ENCODE assay signal across 13 mouse cellular contexts in the genomic region with DNA sequence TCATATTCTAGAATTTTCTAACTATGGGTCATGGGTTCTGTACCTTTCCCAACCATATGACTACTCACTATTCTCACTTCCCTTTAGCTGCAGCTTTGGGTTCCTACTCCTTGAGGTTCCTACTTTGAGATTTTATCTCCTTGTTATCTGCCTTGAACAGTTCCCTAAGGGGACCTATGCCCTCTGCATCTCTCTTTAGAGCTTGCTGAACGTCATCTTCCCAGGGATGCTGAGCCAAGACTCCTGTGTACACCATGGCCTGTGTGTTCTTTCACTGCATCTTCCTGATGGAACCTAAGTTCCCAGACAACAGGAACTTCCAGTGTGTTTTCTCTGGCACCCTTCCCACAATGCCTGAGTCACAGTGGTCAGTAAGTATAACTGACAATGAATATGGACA. TPM values are rescaled to one million over a fixed set of nuclear protein-coding genes. Genes with fewer than 3 reads are reported as not detected.
DNase-seq lines count a peak whose midpoint lies in the region; ATAC-seq and TF ChIP-seq lines count a peak whose summit lies in the region.
"Had no signal": no experiment of that assay in that cellular context is flagged by ENCODE, and none has a peak within 500 bp of the region (broad histone marks: within the 10 kb centered on the region; RNA-seq: fewer than 3 reads in every experiment).

No protein-coding gene starts in this region.

- no peak for TF ChIP-seq POLR2A in MEL (IDR thresholded peaks at IDR 0.05; ENCODE audit: control insufficient read depth in 1 of 2, insufficient read depth in 1 of 2, low read depth in 1 of 2, low read length in 2 of 2, poor library complexity in 1 of 2)

- no peaks in the 10 kb centered on the region for H3K27me3 ChIP-seq in heart, embryonic 12.5 days (replicated peaks)
- H3K27me3 ChIP-seq in MEL (ENCODE audit: control insufficient read depth in 1 of 2, insufficient read depth in 2 of 2, low read length in 2 of 2), result no peaks in the 10 kb centered on the region
- H3K27me3 ChIP-seq in lung, postnatal 0 days (replicated peaks; ENCODE audit: insufficient read depth, low read length), result no peaks in the 10 kb centered on the region
- H3K27me3 ChIP-seq in forebrain, embryonic 13.5 days, result no peaks in the 10 kb centered on the region

- intact Hi-C loops in left cerebral cortex, postnatal 4 days (cut with DNase I), result loop anchor here (10.0 kb wide), 1 partner anchor 137 kb away; no protein-coding TSS in a partner anchor

- no peak overlapping the region for H3K4me2 ChIP-seq in heart, embryonic 12.5 days
- H3K4me2 ChIP-seq in lung, postnatal 0 days (replicated peaks; ENCODE audit: low read depth, low read length), result no peak overlapping the region
- no peak overlapping the region for H3K4me2 ChIP-seq in forebrain, embryonic 13.5 days

- DNase-seq in heart, adult 11 months, result peak; percentile 98
- DNase-seq in MEL (ENCODE audit: low read depth, low spot score), result peak; percentile 16
- peak; percentile 84 for DNase-seq in heart, adult 8-10 months (ENCODE audit: low spot score)
- DNase-seq in lung, postnatal 0 days (ENCODE audit: low spot score), result peak; percentile 38
- DNase-seq in ovary, postnatal 36 days (ENCODE audit: low spot score), result no peak
- DNase-seq in left cerebral cortex, postnatal 4 days, result no peak

- no peak for TF ChIP-seq CTCF in MEL (IDR thresholded peaks at IDR 0.05 in 2 of 3, conservative IDR thresholded peaks at IDR 0.05 in 1 of 3; ENCODE audit: control insufficient read depth in 1 of 3, insufficient read depth in 1 of 3, low read depth in 2 of 3, low read length in 3 of 3, poor library complexity in 1 of 3, severe bottlenecking in 1 of 3)
- no peak for TF ChIP-seq CTCF in lung, postnatal 0 days (IDR thresholded peaks at IDR 0.05)

- H3K27ac ChIP-seq in heart, embryonic 12.5 days (ENCODE audit: poor library complexity, severe bottlenecking), result no peak overlapping the region
- no peak overlapping the region for H3K27ac ChIP-seq in MEL (ENCODE audit: control insufficient read depth, low read depth, low read length)
- H3K27ac ChIP-seq in lung, postnatal 0 days (ENCODE audit: low read length), result no peak overlapping the region
- no peak overlapping the region for H3K27ac ChIP-seq in forebrain, embryonic 13.5 days
- H3K27ac ChIP-seq: kidney, postnatal 0 days had no signal

- WGBS in heart, embryonic 12.5 days, result 29% methylated on average over 1 of the region's 1 CpGs
- 19% methylated on average over 1 of the region's 1 CpGs for WGBS in lung, postnatal 0 days
- 76% methylated on average over 1 of the region's 1 CpGs for WGBS in forebrain, embryonic 13.5 days

- no peak for ATAC-seq in heart, embryonic 12.5 days (ENCODE audit: insufficient number of reproducible peaks, low FRiP score)
- peak; percentile 59 for ATAC-seq in lung, postnatal 0 days
- no peak for ATAC-seq in forebrain, embryonic 13.5 days
- ATAC-seq: activated CD4-positive, CD25-positive, alpha-beta regulatory T cell, adult 4 months had no signal

- no peak overlapping the region for H3K4me3 ChIP-seq in heart, embryonic 12.5 days
- no peak overlapping the region for H3K4me3 ChIP-seq in MEL (ENCODE audit: control insufficient read depth in 1 of 2, insufficient read depth in 1 of 2, low read depth in 2 of 2, low read length in 2 of 2)
- H3K4me3 ChIP-seq in lung, postnatal 0 days (ENCODE audit: low read depth, low read length), result no peak overlapping the region
- no peak overlapping the region for H3K4me3 ChIP-seq in forebrain, embryonic 13.5 days

- no peaks in the 10 kb centered on the region for H3K9me3 ChIP-seq in heart, embryonic 12.5 days (replicated peaks)
- no peaks in the 10 kb centered on the region for H3K9me3 ChIP-seq in MEL (replicated peaks; ENCODE audit: insufficient read depth, low read length)
- H3K9me3 ChIP-seq in lung, postnatal 0 days (ENCODE audit: low read length), result no peaks in the 10 kb centered on the region
- no peaks in the 10 kb centered on the region for H3K9me3 ChIP-seq in forebrain, embryonic 13.5 days (replicated peaks)

- no peaks in the 10 kb centered on the region for H3K79me2 ChIP-seq in MEL (ENCODE audit: control insufficient read depth, insufficient read depth, low read length, poor library complexity)

- H3K4me1 ChIP-seq in heart, embryonic 12.5 days (replicated peaks), result no peaks in the 10 kb centered on the region
- peaks cover 0 to 2% of the 10 kb centered on the region in 2 experiments; a peak in 1 of 4 replicates for H3K4me1 ChIP-seq in MEL (ENCODE audit: control insufficient read depth in 1 of 2, insufficient read depth in 2 of 2, low read length in 2 of 2)
- H3K4me1 ChIP-seq in lung, postnatal 0 days (ENCODE audit: insufficient read depth, low read depth, low read length), result no peaks in the 10 kb centered on the region
- H3K4me1 ChIP-seq in forebrain, embryonic 13.5 days, result no peaks in the 10 kb centered on the region

- no peak for TF ChIP-seq RAD21 in MEL (IDR thresholded peaks at IDR 0.05; ENCODE audit: low read depth, low read length)

- TF ChIP-seq EP300 in MEL (IDR thresholded peaks at IDR 0.05; ENCODE audit: low read depth in 1 of 2, low read length in 2 of 2), result peak in 1 of 2 experiments; percentile 27; a peak in 1 of 4 replicates
- TF ChIP-seq EP300 in lung, postnatal 0 days (IDR thresholded peaks at IDR 0.05), result no peak

- H3K9ac ChIP-seq in heart, embryonic 12.5 days, result no peak overlapping the region
- H3K9ac ChIP-seq in MEL (ENCODE audit: control insufficient read depth, low read depth, low read length, poor library complexity, severe bottlenecking), result no peak overlapping the region
- H3K9ac ChIP-seq in lung, postnatal 0 days (replicated peaks; ENCODE audit: low read depth), result no peak overlapping the region
- H3K9ac ChIP-seq in forebrain, embryonic 13.5 days, result no peak overlapping the region

- no peaks in the 10 kb centered on the region for H3K36me3 ChIP-seq in heart, embryonic 12.5 days
- no peaks in the 10 kb centered on the region; a peak in 2 of 4 replicates for H3K36me3 ChIP-seq in MEL (ENCODE audit: control insufficient read depth in 1 of 2, insufficient read depth in 2 of 2, low read length in 2 of 2)
- H3K36me3 ChIP-seq in lung, postnatal 0 days (ENCODE audit: insufficient read depth, low read length), result no peaks in the 10 kb centered on the region
- no peaks in the 10 kb centered on the region for H3K36me3 ChIP-seq in forebrain, embryonic 13.5 days (ENCODE audit: poor library complexity, severe bottlenecking)

TF ChIP-seq in MEL, 35 proteins besides CTCF, POLR2A, EP300 and RAD21:
- TF ChIP-seq GABPA (IDR thresholded peaks at IDR 0.05; ENCODE audit: low read depth, low read length), result no peak
- no peak for TF ChIP-seq BHLHE40 (IDR thresholded peaks at IDR 0.05; ENCODE audit: borderline replicate concordance, low read depth, low read length)
- peak; percentile 63 for TF ChIP-seq GATA1 (IDR thresholded peaks at IDR 0.05; ENCODE audit: low read depth, low read length)
- peak; percentile 41; the same call in 1 of the 2 replicates for TF ChIP-seq TCF12 (IDR thresholded peaks at IDR 0.05; ENCODE audit: low read depth, low read length)
- TF ChIP-seq RCOR1 (IDR thresholded peaks at IDR 0.05; ENCODE audit: low read depth, low read length), result no peak

RNA-seq across cellular contexts. Expression of a gene that starts 2.8 kb away (rescaled TPM):
- not detected in 2 replicates for polyA plus RNA-seq in heart, embryonic 12.5 days (2016; fragmentation: Nextera tagmentation; extraction: Ambion mirVana)
- not detected in 2 replicates for total RNA-seq in MEL (2012; rRNA removed)
- polyA plus RNA-seq in MEL (2012; ENCODE audit: insufficient read depth in 1 of 2, insufficient read length in 2 of 2, low read depth in 1 of 2, low replicate concordance in 2 of 2, missing spikeins in 1 of 2), result not detected
- total RNA-seq in heart, adult 8-10 months (2022), result under 1 TPM in 1 of 4 experiments, not detected in 3; 0.47 TPM
- not detected in 2 replicates for polyA plus RNA-seq in lung, postnatal 0 days (2015; fragmentation: Nextera tagmentation; extraction: Ambion mirVana)
- polyA plus RNA-seq in forebrain, embryonic 13.5 days (2015; fragmentation: Nextera tagmentation; extraction: Ambion mirVana), result not detected in 2 replicates
- total RNA-seq in left cerebral cortex, postnatal 4 days (2021), result not detected
- total RNA-seq: left cerebral cortex, postnatal 25 days; midbrain, postnatal 0 days had no signal
- polyA plus RNA-seq: activated CD4-positive, CD25-positive, alpha-beta regulatory T cell, adult 4 months; cortical plate, adult 2 months; kidney, postnatal 0 days; midbrain, postnatal 0 days had no signal

RNA-seq across cellular contexts. Expression of a gene that starts 52.2 kb away (rescaled TPM):
- polyA plus RNA-seq in heart, embryonic 12.5 days (2016; fragmentation: Nextera tagmentation; extraction: Ambion mirVana), result not detected in 2 replicates
- total RNA-seq in MEL (2012; rRNA removed), result 0.16 and 0.27 TPM in 2 replicates
- polyA plus RNA-seq in MEL (2012; ENCODE audit: insufficient read depth in 1 of 2, insufficient read length in 2 of 2, low read depth in 1 of 2, low replicate concordance in 2 of 2, missing spikeins in 1 of 2), result under 1 TPM in 1 of 2 experiments, not detected in 1; 0.52 TPM
- under 1 TPM in 3 of 4 experiments, not detected in 1; 0.16 to 0.25 (median 0.19) TPM for total RNA-seq in heart, adult 8-10 months (2022)
- 0.35 and 0.37 TPM in 2 replicates for polyA plus RNA-seq in lung, postnatal 0 days (2015; fragmentation: Nextera tagmentation; extraction: Ambion mirVana)
- polyA plus RNA-seq in forebrain, embryonic 13.5 days (2015; fragmentation: Nextera tagmentation; extraction: Ambion mirVana), result 0.21 TPM in 1 of 2 replicates, not detected in the other
- under 1 TPM; 0.30 to 0.42 TPM for total RNA-seq in left cerebral cortex, postnatal 4 days (2021)
- total RNA-seq: left cerebral cortex, postnatal 25 days had no signal
- polyA plus RNA-seq: cortical plate, adult 2 months had no signal

Comparison
In these comparisons a context has a peak if more than half of its experiments do, and no peak if none do; other contexts are left out.
1. DNase-seq: peak in heart, adult 11 months (single experiment), MEL (single experiment), heart, adult 8-10 months (single experiment) and lung, postnatal 0 days (single experiment); none in ovary, postnatal 36 days (single experiment) and left cerebral cortex, postnatal 4 days (single experiment).